ENCODE assay signal across 18 mouse cellular contexts in genomic region chr6:146185532-146185931, GRCm38 (mm10).
A peak's percentile ranks its signal among the peaks of the same experiment; 100 is the strongest.
DNase-seq lines count a peak whose midpoint lies in the region; ATAC-seq lines count a peak whose summit lies in the region.
"Had no signal": no experiment of that assay in that cellular context is flagged by ENCODE, and none has a peak within 500 bp of the region (broad histone marks: within the 10 kb centered on the region; RNA-seq: fewer than 3 reads in every experiment).

No protein-coding gene starts in this region.

- H3K36me3 ChIP-seq in hindbrain, embryonic 10.5 days = no peaks in the 10 kb centered on the region
- H3K36me3 ChIP-seq: forebrain, embryonic 12.5 days; midbrain, embryonic 10.5 days had no signal

- H3K27ac ChIP-seq in hindbrain, embryonic 10.5 days = no peak overlapping the region
- H3K27ac ChIP-seq: forebrain, embryonic 12.5 days; gastrocnemius, adult 2 months; hindbrain, embryonic 14.5 days; midbrain, embryonic 10.5 days had no signal

- no peaks in the 10 kb centered on the region for H3K9me3 ChIP-seq in hindbrain, embryonic 10.5 days
- H3K9me3 ChIP-seq: forebrain, embryonic 12.5 days; midbrain, embryonic 10.5 days had no signal

- 84% methylated on average over 2 of the region's 2 CpGs for WGBS in large intestine, adult 2 months
- 81% methylated on average over 2 of the region's 2 CpGs for WGBS in hindbrain, embryonic 10.5 days

- peak; percentile 72 for DNase-seq in 3134 (ENCODE audit: extremely low read depth, insufficient read length, low spot score)
- DNase-seq in CD4-positive helper T cell, adult 2 months (ENCODE audit: low read depth, low spot score) = peak; percentile 55
- peak; percentile 7 for DNase-seq in large intestine, adult 2 months (ENCODE audit: low read depth, low spot score)
- DNase-seq in hindbrain, embryonic 10.5 days (ENCODE audit: low spot score) = no peak
- DNase-seq in cerebellum, postnatal 4 days (ENCODE audit: low spot score in 2 of 2) = no peak
- DNase-seq in embryo, embryonic 10.5 days (ENCODE audit: low spot score) = no peak
- DNase-seq: adrenal gland, postnatal 10 days; gastrocnemius, adult 2 months; heart, postnatal 10 days; kidney, adult 11 months; kidney, postnatal 14 days; lung, embryonic 14.5 days; lung, postnatal 4 days; thymus, postnatal 4 days had no signal

- no peaks in the 10 kb centered on the region for H3K27me3 ChIP-seq in hindbrain, embryonic 10.5 days (ENCODE audit: insufficient read depth, poor library complexity, severe bottlenecking)
- H3K27me3 ChIP-seq: forebrain, embryonic 12.5 days had no signal

- peak; percentile 83 for ATAC-seq in activated CD4-positive, CD25-positive, alpha-beta regulatory T cell, adult 4 months

- no peak overlapping the region for H3K4me3 ChIP-seq in hindbrain, embryonic 10.5 days
- H3K4me3 ChIP-seq: forebrain, embryonic 12.5 days; gastrocnemius, adult 2 months; midbrain, embryonic 10.5 days had no signal

- no peaks in the 10 kb centered on the region; the same call in 1 of the 2 replicates for H3K4me1 ChIP-seq in hindbrain, embryonic 10.5 days (replicated peaks)
- H3K4me1 ChIP-seq: forebrain, embryonic 12.5 days; midbrain, embryonic 10.5 days had no signal

Comparison
In these comparisons a context has a peak if more than half of its experiments do, and no peak if none do; other contexts are left out.
1. DNase-seq: peak in 3134 (single experiment), CD4-positive helper T cell, adult 2 months (single experiment) and large intestine, adult 2 months (single experiment); none in hindbrain, embryonic 10.5 days (single experiment), cerebellum, postnatal 4 days (0 of 2) and embryo, embryonic 10.5 days (single experiment).